ENCODE assay signal across 10 mouse cellular contexts in genomic region chr6:51702456-51703171, GRCm38 (mm10).
DNase-seq lines count a peak whose midpoint lies in the region; ATAC-seq and TF ChIP-seq lines count a peak whose summit lies in the region.
"Had no signal": no experiment of that assay in that cellular context is flagged by ENCODE, and none has a peak within 500 bp of the region (broad histone marks: within the 10 kb centered on the region; RNA-seq: fewer than 3 reads in every experiment).

No protein-coding gene starts in this region.

- no peak for TF ChIP-seq CTCF in left cerebral cortex, adult 2 months (IDR thresholded peaks at IDR 0.05)

- no peak for DNase-seq in frontal cortex, postnatal 10 days (ENCODE audit: low spot score in 2 of 2)
- peak; percentile 23 to 32 for DNase-seq in left cerebral cortex, postnatal 10 days (ENCODE audit: extremely low spot score in 1 of 2, low spot score in 2 of 2)
- no peak for DNase-seq in left cerebral cortex, adult 2 months (ENCODE audit: extremely low spot score in 1 of 2, low spot score in 2 of 2)
- peak; percentile 37 for DNase-seq in ZHBTc4 (ENCODE audit: low read depth, low spot score)
- peak; percentile 21 for DNase-seq in kidney, postnatal 14 days
- no peak for DNase-seq in frontal cortex, postnatal 14 days (ENCODE audit: low spot score in 2 of 2)
- DNase-seq in urinary bladder, postnatal 14 days (ENCODE audit: low spot score) = no peak

- intact Hi-C loops in left cerebral cortex, postnatal 10 days (cut with DNase I) = no loop called here
- intact Hi-C loops in left cerebral cortex, adult 2 months (cut with DNase I) = no loop called here

- H3K27ac ChIP-seq in left cerebral cortex, adult 2 months = no peak overlapping the region
- H3K27ac ChIP-seq: liver, embryonic 15.5 days; stomach, postnatal 0 days had no signal

- no peak overlapping the region for H3K4me3 ChIP-seq in left cerebral cortex, adult 2 months
- H3K4me3 ChIP-seq: liver, embryonic 15.5 days had no signal

- ATAC-seq in frontal cortex, adult (ENCODE audit: low TSS enrichment) = peak; percentile 88

Comparison
In these comparisons a context has a peak if more than half of its experiments do, and no peak if none do; other contexts are left out.
1. DNase-seq: peak in left cerebral cortex, postnatal 10 days (2 of 2), ZHBTc4 (single experiment) and kidney, postnatal 14 days (single experiment); none in frontal cortex, postnatal 10 days (0 of 2), left cerebral cortex, adult 2 months (0 of 2), frontal cortex, postnatal 14 days (0 of 2) and urinary bladder, postnatal 14 days (single experiment).